Mouse (Mus musculus): Measurements from ENCODE around the gene Xxylt1. TPM values are rescaled to one million over a fixed set of nuclear protein-coding genes. Genes with fewer than 3 reads are reported as not detected.
"Not testable (repeated sequence)": the region's sequence is repeated elsewhere in the genome, so short reads cannot be mapped to it uniquely, and the experiment has no call there.

Gene Xxylt1
- polyA plus RNA-seq, 1 experiment from 2014 or later: 14.5 TPM

DNA sequence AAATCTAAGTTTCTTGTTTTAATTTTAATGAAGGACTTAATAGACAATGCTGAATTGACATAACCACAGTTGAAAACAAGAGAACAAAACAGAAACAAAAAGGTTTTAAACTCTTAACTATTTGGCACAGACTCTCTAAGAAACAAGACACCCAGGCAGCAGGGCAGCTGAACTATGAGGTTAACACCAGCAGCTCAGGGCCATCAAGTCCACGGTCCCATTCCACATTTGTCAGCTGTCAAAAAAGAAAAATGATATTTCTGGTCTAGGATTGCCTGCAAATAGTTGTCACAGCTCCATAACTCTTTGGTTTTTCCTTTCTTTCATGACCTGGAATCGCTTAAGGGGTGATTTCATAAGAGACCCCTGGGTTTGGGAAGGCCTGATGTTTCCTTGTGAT, 64.6 kb downstream of the Xxylt1 start:
- no peak overlapping the region for H3K4me3 ChIP-seq (replicated peaks)
- H3K27me3 ChIP-seq (replicated peaks): no peaks in the 10 kb centered on the region
- H3K27ac ChIP-seq: no peak overlapping the region
- no peak overlapping the region for H3K9ac ChIP-seq
- H3K36me3 ChIP-seq: no peaks in the 10 kb centered on the region
- 0 out of 2 replicates have a peak, but pooled peaks cover 3% of the 10 kb centered on the region for H3K4me1 ChIP-seq (replicated peaks)
- no peak overlapping the region for H3K4me2 ChIP-seq (replicated peaks)
- WGBS: 74% methylated on average over 2 of the region's 2 CpGs
- ATAC-seq: no peak
- H3K9me3 ChIP-seq: no peaks in the 10 kb centered on the region

DNA sequence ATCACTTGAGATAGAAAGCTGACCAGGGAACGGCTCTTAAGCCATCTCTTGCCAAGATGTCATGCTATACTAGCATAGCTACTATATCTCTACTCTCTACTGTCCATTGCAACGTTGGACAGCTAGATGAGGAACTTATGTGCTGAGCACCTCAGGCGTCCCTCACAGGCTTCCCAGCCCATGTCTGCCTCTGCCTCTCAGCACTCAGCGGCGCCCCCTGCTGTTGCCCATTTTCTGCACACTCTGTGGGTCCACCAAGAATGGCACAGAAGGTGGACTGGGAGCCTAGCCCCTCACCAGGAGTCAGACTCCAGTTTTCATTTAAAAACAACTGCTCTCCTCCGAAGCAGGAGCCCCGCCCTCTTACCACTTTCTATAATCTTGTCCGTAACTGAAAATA, 65.1 kb downstream of the Xxylt1 start:
- Histone ChIP-seq H3K27ac (no peak overlapping the region), H3K4me1 (replicated peaks) (no peaks in the 10 kb centered on the region), H3K4me2 (replicated peaks) (no peak overlapping the region), H3K27me3 (replicated peaks) (no peaks in the 10 kb centered on the region), H3K36me3 (no peaks in the 10 kb centered on the region), H3K9ac (no peak overlapping the region), H3K4me3 (replicated peaks) (no peak overlapping the region), H3K9me3 (no peaks in the 10 kb centered on the region)
- WGBS: 74% methylated on average over 8 of the region's 8 CpGs
- no peak for ATAC-seq

GRCm38 (mm10) chr16:31015271-31015670, 66.0 kb downstream of the Xxylt1 start:
- no peak overlapping the region for H3K27ac ChIP-seq
- H3K36me3 ChIP-seq: no peaks in the 10 kb centered on the region
- H3K4me3 ChIP-seq (replicated peaks): no peak overlapping the region
- no peaks in the 10 kb centered on the region for H3K9me3 ChIP-seq
- WGBS: 84% methylated on average over 1 of the region's 1 CpGs
- H3K9ac ChIP-seq: no peak overlapping the region
- no peak for ATAC-seq
- no peaks in the 10 kb centered on the region for H3K27me3 ChIP-seq (replicated peaks)
- H3K4me1 ChIP-seq (replicated peaks): no peaks in the 10 kb centered on the region
- H3K4me2 ChIP-seq (replicated peaks): no peak overlapping the region

- Histone ChIP-seq H3K9me3 (no peaks in the 10 kb centered on the region), H3K4me1 (replicated peaks) (0 out of 2 replicates have a peak, but pooled peaks cover 6% of the 10 kb centered on the region), H3K27me3 (replicated peaks) (no peaks in the 10 kb centered on the region), H3K36me3 (no peaks in the 10 kb centered on the region), H3K9ac (no peak overlapping the region), H3K4me3 (replicated peaks) (no peak overlapping the region), H3K27ac (no peak overlapping the region), H3K4me2 (replicated peaks) (no peak overlapping the region)
- no peak for ATAC-seq
- WGBS: 94% methylated on average over 10 of the region's 10 CpGs
Measured at GRCm38 (mm10) chr16:31012236-31012635, 69.0 kb downstream of the Xxylt1 start.

DNA sequence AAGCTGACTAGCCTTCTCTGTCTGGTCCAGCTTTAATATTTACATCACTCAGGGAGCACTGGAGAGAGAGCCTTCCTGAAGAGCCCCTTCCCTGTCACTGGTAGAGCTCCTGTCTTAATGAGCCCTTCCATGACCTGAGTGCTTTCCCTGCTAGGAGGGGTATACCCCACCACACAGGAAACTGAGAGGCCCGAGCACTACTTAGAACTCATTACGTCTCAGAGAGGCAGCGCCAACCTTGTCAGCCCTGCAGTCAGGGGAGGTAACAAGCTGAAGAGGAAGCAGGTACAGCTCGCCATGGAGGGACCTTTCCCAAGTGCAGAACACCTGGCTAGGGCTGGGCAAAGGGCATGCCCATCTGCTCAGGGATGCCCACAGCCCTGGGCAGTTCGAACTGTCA, 70.8 kb downstream of the Xxylt1 start:
- Histone ChIP-seq H3K4me3 (replicated peaks) (no peak overlapping the region), H3K27me3 (replicated peaks) (no peaks in the 10 kb centered on the region), H3K9ac (no peak overlapping the region), H3K9me3 (no peaks in the 10 kb centered on the region), H3K36me3 (no peaks in the 10 kb centered on the region), H3K4me1 (replicated peaks) (0 out of 2 replicates have a peak, but pooled peaks cover 6% of the 10 kb centered on the region), H3K4me2 (replicated peaks) (no peak overlapping the region), H3K27ac (no peak overlapping the region)
- ATAC-seq: no peak
- WGBS: 84% methylated on average over 5 of the region's 5 CpGs

DNA sequence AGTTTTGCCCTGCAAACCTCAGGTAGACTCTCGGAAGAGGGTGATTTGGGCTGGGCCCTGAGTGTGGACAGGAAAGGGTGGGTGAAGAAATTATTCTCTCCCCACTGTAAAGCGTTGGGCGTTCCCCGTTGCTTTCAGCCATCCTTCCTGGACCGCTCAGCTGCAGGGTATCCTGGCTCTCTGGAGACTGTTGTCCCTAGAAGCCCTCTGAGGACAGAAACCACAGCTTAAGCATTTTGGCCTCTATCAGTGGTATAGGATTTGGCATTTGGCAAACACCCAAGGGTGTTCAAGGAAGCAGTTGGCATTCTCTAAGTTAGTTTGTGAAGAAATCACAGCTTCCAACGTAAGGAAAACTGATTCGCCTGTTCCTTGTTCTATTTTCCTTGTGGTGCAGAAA, 72.9 kb downstream of the Xxylt1 start:
- H3K9me3 ChIP-seq: no peaks in the 10 kb centered on the region
- ATAC-seq: no peak
- no peak overlapping the region for H3K9ac ChIP-seq
- no peaks in the 10 kb centered on the region for H3K36me3 ChIP-seq
- peaks cover 23% of the 10 kb centered on the region for H3K4me1 ChIP-seq (replicated peaks)
- no peak overlapping the region for H3K4me2 ChIP-seq (replicated peaks)
- H3K27ac ChIP-seq: no peak overlapping the region
- no peaks in the 10 kb centered on the region for H3K27me3 ChIP-seq (replicated peaks)
- WGBS: 63% methylated on average over 7 of the region's 7 CpGs
- H3K4me3 ChIP-seq (replicated peaks): no peak overlapping the region

- H3K9me3 ChIP-seq: no peaks in the 10 kb centered on the region
- no peaks in the 10 kb centered on the region for H3K27me3 ChIP-seq (replicated peaks)
- H3K4me1 ChIP-seq (replicated peaks): peaks cover 29% of the 10 kb centered on the region
- peak; percentile 24; the same call in 1 of the 2 replicates for ATAC-seq
- 82% methylated on average over 12 of the region's 12 CpGs for WGBS
- H3K36me3 ChIP-seq: no peaks in the 10 kb centered on the region
- no peak overlapping the region for H3K9ac ChIP-seq
- no peak overlapping the region for H3K4me2 ChIP-seq (replicated peaks)
- H3K4me3 ChIP-seq (replicated peaks): no peak overlapping the region
- H3K27ac ChIP-seq: no peak overlapping the region
Measured at GRCm38 (mm10) chr16:31007582-31007981, 73.7 kb downstream of the Xxylt1 start.

GRCm38 (mm10) chr16:31005693-31006092, 75.5 kb downstream of the Xxylt1 start:
- Histone ChIP-seq H3K27ac (no peak overlapping the region), H3K36me3 (no peaks in the 10 kb centered on the region), H3K4me3 (replicated peaks) (no peak overlapping the region), H3K4me2 (replicated peaks) (no peak overlapping the region), H3K4me1 (replicated peaks) (peaks cover 29% of the 10 kb centered on the region), H3K9me3 (no peaks in the 10 kb centered on the region), H3K9ac (no peak overlapping the region), H3K27me3 (replicated peaks) (no peaks in the 10 kb centered on the region)
- WGBS: 61% methylated on average over 7 of the region's 7 CpGs
- no peak for ATAC-seq

GRCm38 (mm10) chr16:31004321-31004682, 76.9 kb downstream of the Xxylt1 start:
- Histone ChIP-seq H3K4me3 (replicated peaks) (no peak overlapping the region), H3K9me3 (no peaks in the 10 kb centered on the region), H3K9ac (no peak overlapping the region), H3K36me3 (no peaks in the 10 kb centered on the region), H3K4me2 (replicated peaks) (peak overlapping the region; percentile 47), H3K27me3 (replicated peaks) (no peaks in the 10 kb centered on the region), H3K27ac (peak overlapping the region; percentile 63), H3K4me1 (replicated peaks) (peaks cover 29% of the 10 kb centered on the region)
- peak; percentile 26; the same call in 1 of the 2 replicates for ATAC-seq
- WGBS: 32% methylated on average over 2 of the region's 2 CpGs

DNA sequence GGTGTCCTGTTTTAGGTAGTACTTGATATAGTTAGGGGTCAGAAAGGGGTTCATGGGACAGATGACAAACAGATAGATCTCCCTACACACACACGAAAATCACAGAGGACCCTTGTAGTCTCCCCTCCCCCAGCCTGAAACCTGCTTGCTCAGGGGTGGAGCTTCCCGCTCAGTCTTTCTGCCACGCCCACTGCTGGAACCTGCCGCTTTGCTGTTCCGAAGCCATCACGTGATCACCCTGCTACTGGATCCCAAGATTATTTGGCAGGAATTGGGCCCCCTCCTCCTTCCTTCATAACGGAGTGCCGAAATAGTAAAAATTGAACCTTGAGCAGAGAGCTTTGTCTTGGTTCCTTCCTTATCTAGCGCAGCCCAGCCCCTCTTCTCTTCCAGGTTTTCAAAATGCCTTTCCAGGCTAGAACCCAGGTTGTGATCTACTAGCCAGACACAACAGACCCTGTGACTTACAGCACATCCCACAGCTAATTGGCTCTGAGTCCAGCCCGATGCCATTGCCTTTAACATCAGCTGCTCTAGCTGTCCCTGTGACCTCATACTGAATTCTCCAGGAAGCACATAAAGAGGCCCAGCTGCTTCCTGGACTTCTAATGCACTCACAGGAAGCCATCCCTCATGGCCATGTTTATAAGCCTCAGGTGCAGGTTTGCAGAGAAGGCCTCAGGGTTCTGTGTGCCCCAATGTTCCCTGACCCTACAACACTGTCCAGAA, 77.5 kb downstream of the Xxylt1 start:
- peak overlapping the region; percentile 63 for H3K27ac ChIP-seq
- not testable (repeated sequence) for H3K9me3 ChIP-seq; H3K36me3 ChIP-seq; H3K27me3 ChIP-seq (replicated peaks); H3K9ac ChIP-seq; H3K4me3 ChIP-seq (replicated peaks)
- H3K4me2 ChIP-seq (replicated peaks): peak overlapping the region; percentile 47
- WGBS: 9% methylated on average over 10 of the region's 10 CpGs
- ATAC-seq: peak; percentile 84
- peaks cover 29% of the 10 kb centered on the region for H3K4me1 ChIP-seq (replicated peaks)

DNA sequence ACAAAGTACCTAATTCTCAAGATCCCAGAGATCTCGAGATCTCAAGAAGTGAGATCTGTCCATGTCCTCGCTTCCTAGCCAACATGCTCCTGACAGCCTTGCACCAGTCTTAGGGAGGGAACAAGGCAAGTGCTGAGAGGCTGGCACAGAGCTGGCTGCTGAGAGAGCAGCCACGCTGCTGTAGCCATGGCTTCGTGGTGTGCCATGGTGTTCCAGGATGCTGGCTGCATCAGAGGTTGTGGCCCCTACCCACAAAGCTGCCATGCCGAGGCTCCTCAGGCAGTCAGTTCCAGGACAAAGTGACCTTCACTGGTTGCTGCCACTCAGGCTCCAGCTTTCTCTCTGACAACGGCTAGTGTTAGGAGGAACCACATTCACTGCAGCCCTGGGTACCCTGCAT, 78.3 kb downstream of the Xxylt1 start:
- no peak overlapping the region for H3K27ac ChIP-seq
- no peak overlapping the region for H3K4me3 ChIP-seq (replicated peaks)
- H3K36me3 ChIP-seq: no peaks in the 10 kb centered on the region
- no peak for ATAC-seq
- H3K9me3 ChIP-seq: no peaks in the 10 kb centered on the region
- 57% methylated on average over 6 of the region's 6 CpGs for WGBS
- H3K9ac ChIP-seq: 0 out of 2 replicates have a peak overlapping the region, but pooled peaks have one; percentile 8
- no peaks in the 10 kb centered on the region for H3K27me3 ChIP-seq (replicated peaks)
- H3K4me2 ChIP-seq (replicated peaks): no peak overlapping the region
- peaks cover 29% of the 10 kb centered on the region for H3K4me1 ChIP-seq (replicated peaks)

DNA sequence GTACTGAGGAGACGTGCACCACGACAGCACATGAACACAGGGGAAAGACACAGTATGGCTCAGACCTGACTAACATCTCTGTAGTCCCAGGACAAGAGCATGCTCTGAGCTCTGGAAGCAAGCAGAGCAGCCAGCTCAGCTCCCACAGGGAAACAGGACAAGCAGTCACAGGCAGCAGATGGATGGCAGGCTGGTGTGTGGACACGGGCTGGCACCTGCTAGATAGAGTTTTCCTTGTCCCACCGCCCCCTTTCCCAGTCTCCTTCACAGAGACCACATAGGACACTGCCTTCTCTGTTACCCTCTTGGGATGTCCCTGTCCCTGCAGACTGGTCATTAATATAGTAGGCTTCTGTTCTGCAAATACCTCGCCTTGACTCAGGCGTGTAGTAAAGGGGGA, 79.1 kb downstream of the Xxylt1 start:
- WGBS: 81% methylated on average over 6 of the region's 6 CpGs
- Histone ChIP-seq H3K27ac (no peak overlapping the region), H3K4me3 (replicated peaks) (no peak overlapping the region), H3K9ac (0 out of 2 replicates have a peak overlapping the region, but pooled peaks have one; percentile 8), H3K27me3 (replicated peaks) (no peaks in the 10 kb centered on the region), H3K36me3 (no peaks in the 10 kb centered on the region), H3K9me3 (no peaks in the 10 kb centered on the region), H3K4me2 (replicated peaks) (no peak overlapping the region), H3K4me1 (replicated peaks) (peaks cover 26% of the 10 kb centered on the region)
- no peak for ATAC-seq

- H3K9me3 ChIP-seq: no peaks in the 10 kb centered on the region
- WGBS: 69% methylated on average over 2 of the region's 2 CpGs
- ATAC-seq: no peak
- no peak overlapping the region for H3K27ac ChIP-seq
- H3K4me3 ChIP-seq (replicated peaks): no peak overlapping the region
- H3K4me1 ChIP-seq (replicated peaks): peaks cover 13% of the 10 kb centered on the region
- no peak overlapping the region for H3K9ac ChIP-seq
- H3K36me3 ChIP-seq: no peaks in the 10 kb centered on the region
- no peak overlapping the region for H3K4me2 ChIP-seq (replicated peaks)
- no peaks in the 10 kb centered on the region for H3K27me3 ChIP-seq (replicated peaks)
Measured at GRCm38 (mm10) chr16:30998711-30999110, 82.5 kb downstream of the Xxylt1 start.

Measured in intestine, embryonic 15.5 days (tissue).